29 mouse cellular contexts compared by ENCODE assay signal in genomic region chr11:103896966-103897750, GRCm38 (mm10). TPM values are rescaled to one million over a fixed set of nuclear protein-coding genes. Genes with fewer than 3 reads are reported as not detected.
DNase-seq lines count a peak whose midpoint lies in the region; ATAC-seq and TF ChIP-seq lines count a peak whose summit lies in the region.
"Had no signal": no experiment of that assay in that cellular context is flagged by ENCODE, and none has a peak within 500 bp of the region (broad histone marks: within the 10 kb centered on the region; RNA-seq: fewer than 3 reads in every experiment).

No protein-coding gene starts in this region.

- no peak overlapping the region for H3K4me3 ChIP-seq in heart, embryonic 10.5 days
- no peak overlapping the region for H3K4me3 ChIP-seq in intestine, postnatal 0 days (ENCODE audit: low read depth, low read length)
- H3K4me3 ChIP-seq: forebrain, embryonic 10.5 days; forebrain, embryonic 15.5 days; gastrocnemius, adult 2 months; heart, adult 2 months; heart, embryonic 13.5 days; hindbrain, embryonic 10.5 days; hindbrain, embryonic 15.5 days; limb, embryonic 12.5 days; lung, embryonic 15.5 days; midbrain, embryonic 15.5 days; neural tube, embryonic 15.5 days had no signal

- ATAC-seq in intestine, postnatal 0 days = no peak
- ATAC-seq: forebrain, embryonic 15.5 days; midbrain, embryonic 15.5 days had no signal

- H3K4me1 ChIP-seq in heart, embryonic 10.5 days = peaks cover 14% of the 10 kb centered on the region
- H3K4me1 ChIP-seq in intestine, postnatal 0 days (replicated peaks; ENCODE audit: control insufficient read depth, insufficient read depth, low read length) = no peaks in the 10 kb centered on the region
- H3K4me1 ChIP-seq: forebrain, embryonic 10.5 days; hindbrain, embryonic 10.5 days; hindbrain, embryonic 15.5 days; midbrain, embryonic 15.5 days; neural tube, embryonic 15.5 days had no signal

- WGBS in heart, embryonic 10.5 days = 92% methylated on average over 11 of the region's 11 CpGs
- WGBS in intestine, postnatal 0 days = 93% methylated on average over 11 of the region's 11 CpGs

- no peaks in the 10 kb centered on the region for H3K27me3 ChIP-seq in heart, embryonic 10.5 days (ENCODE audit: insufficient read depth, poor library complexity, severe bottlenecking)
- no peaks in the 10 kb centered on the region for H3K27me3 ChIP-seq in intestine, postnatal 0 days (replicated peaks; ENCODE audit: control insufficient read depth, insufficient read depth, low read length)
- H3K27me3 ChIP-seq: forebrain, embryonic 15.5 days; heart, embryonic 13.5 days; hindbrain, embryonic 15.5 days; limb, embryonic 12.5 days; lung, embryonic 15.5 days; midbrain, embryonic 15.5 days; neural tube, embryonic 15.5 days had no signal

- H3K36me3 ChIP-seq in heart, embryonic 10.5 days = peaks cover 7% of the 10 kb centered on the region; the same call in 1 of the 2 replicates
- H3K36me3 ChIP-seq in intestine, postnatal 0 days (ENCODE audit: control insufficient read depth, insufficient read depth) = no peaks in the 10 kb centered on the region
- H3K36me3 ChIP-seq: forebrain, embryonic 15.5 days; lung, embryonic 15.5 days; midbrain, embryonic 15.5 days had no signal

- no peaks in the 10 kb centered on the region for H3K9me3 ChIP-seq in heart, embryonic 10.5 days
- no peaks in the 10 kb centered on the region for H3K9me3 ChIP-seq in intestine, postnatal 0 days (ENCODE audit: control insufficient read depth)
- H3K9me3 ChIP-seq: forebrain, embryonic 10.5 days; forebrain, embryonic 15.5 days; heart, embryonic 13.5 days; hindbrain, embryonic 10.5 days; hindbrain, embryonic 15.5 days; limb, embryonic 12.5 days; lung, embryonic 15.5 days; midbrain, embryonic 15.5 days; neural tube, embryonic 15.5 days had no signal

- peak; percentile 33 for DNase-seq in heart, embryonic 10.5 days (ENCODE audit: low spot score)
- no peak for DNase-seq in heart, postnatal 4 days
- DNase-seq in 3T3-L1 (ENCODE audit: low read depth, low spot score) (peak; percentile 65), 416B (ENCODE audit: low read depth) (peak; percentile 69)
- peak; percentile 38 for DNase-seq in fibroblast of lung, adult 2 months (ENCODE audit: low read depth)
- DNase-seq: cerebellum, adult 11 months; cerebellum, adult 9-10 months; cerebellum, postnatal 36 days; gastrocnemius, adult 2 months; gastrocnemius, postnatal 36 days; heart, adult 2 months; heart, postnatal 10 days; kidney, adult 2 months; kidney, postnatal 36 days; lung, postnatal 4 days; retina, postnatal 1 day; right cerebral cortex, postnatal 14 days; thymus, postnatal 4 days had no signal

- TF ChIP-seq CTCF in intestine, postnatal 0 days (IDR thresholded peaks at IDR 0.05; ENCODE audit: low read depth) = no peak

- H3K9ac ChIP-seq in intestine, postnatal 0 days (ENCODE audit: low read depth, low read length) = no peak overlapping the region
- H3K9ac ChIP-seq: forebrain, embryonic 15.5 days; heart, embryonic 13.5 days; hindbrain, embryonic 15.5 days; limb, embryonic 12.5 days; lung, embryonic 15.5 days; midbrain, embryonic 15.5 days; neural tube, embryonic 15.5 days had no signal

- H3K4me2 ChIP-seq in intestine, postnatal 0 days (replicated peaks; ENCODE audit: low read depth) = no peak overlapping the region
- H3K4me2 ChIP-seq: forebrain, embryonic 15.5 days; heart, embryonic 13.5 days; hindbrain, embryonic 15.5 days; limb, embryonic 12.5 days; liver, embryonic 11.5 days; lung, embryonic 15.5 days; midbrain, embryonic 15.5 days; neural tube, embryonic 15.5 days had no signal

- H3K27ac ChIP-seq in heart, embryonic 10.5 days = no peak overlapping the region
- H3K27ac ChIP-seq in intestine, postnatal 0 days (ENCODE audit: low read depth, low read length) = no peak overlapping the region
- H3K27ac ChIP-seq: forebrain, embryonic 10.5 days; forebrain, embryonic 15.5 days; gastrocnemius, adult 2 months; heart, adult 2 months; heart, embryonic 13.5 days; hindbrain, embryonic 10.5 days; hindbrain, embryonic 15.5 days; limb, embryonic 12.5 days; lung, embryonic 15.5 days; midbrain, embryonic 15.5 days; neural tube, embryonic 15.5 days had no signal

RNA-seq across cellular contexts. Expression of gene Nsf, which starts 56.7 kb away (rescaled TPM):
- 43.4 and 46.3 TPM in 2 replicates for polyA plus RNA-seq in heart, embryonic 10.5 days (2016; fragmentation: Nextera tagmentation; extraction: Ambion mirVana)
- 10 to 100 TPM; 39.7 to 45.2 TPM for total RNA-seq in heart, postnatal 4 days (2021)
- polyA plus RNA-seq in intestine, postnatal 0 days (2015; fragmentation: Nextera tagmentation; extraction: Ambion mirVana) = 41.0 and 41.4 TPM in 2 replicates
